In genomic region chr15:93084967-93085617, GRCm38 (mm10) we compare ENCODE assay signal across 11 mouse cellular contexts.
A peak's percentile ranks its signal among the peaks of the same experiment; 100 is the strongest.
DNase-seq lines count a peak whose midpoint lies in the region; ATAC-seq and TF ChIP-seq lines count a peak whose summit lies in the region.
"Had no signal": no experiment of that assay in that cellular context is flagged by ENCODE, and none has a peak within 500 bp of the region (broad histone marks: within the 10 kb centered on the region; RNA-seq: fewer than 3 reads in every experiment).

No protein-coding gene starts in this region.

- H3K9ac ChIP-seq in hindbrain, embryonic 13.5 days = no peak overlapping the region
- no peak overlapping the region for H3K9ac ChIP-seq in hindbrain, embryonic 12.5 days
- no peak overlapping the region for H3K9ac ChIP-seq in forebrain, postnatal 0 days
- H3K9ac ChIP-seq: kidney, embryonic 15.5 days; neural tube, embryonic 13.5 days had no signal

- no peaks in the 10 kb centered on the region for H3K27me3 ChIP-seq in hindbrain, embryonic 13.5 days
- no peaks in the 10 kb centered on the region for H3K27me3 ChIP-seq in hindbrain, embryonic 12.5 days
- no peaks in the 10 kb centered on the region for H3K27me3 ChIP-seq in forebrain, postnatal 0 days (ENCODE audit: insufficient read depth, low read length)
- H3K27me3 ChIP-seq: neural tube, embryonic 13.5 days had no signal

- H3K9me3 ChIP-seq in hindbrain, embryonic 13.5 days = no peaks in the 10 kb centered on the region
- no peaks in the 10 kb centered on the region for H3K9me3 ChIP-seq in hindbrain, embryonic 12.5 days (replicated peaks)
- no peaks in the 10 kb centered on the region for H3K9me3 ChIP-seq in forebrain, postnatal 0 days (ENCODE audit: low read length)
- H3K9me3 ChIP-seq: heart, embryonic 10.5 days; kidney, embryonic 15.5 days; neural tube, embryonic 13.5 days had no signal

- no peak overlapping the region for H3K4me2 ChIP-seq in hindbrain, embryonic 13.5 days
- H3K4me2 ChIP-seq in hindbrain, embryonic 12.5 days (replicated peaks) = no peak overlapping the region
- no peak overlapping the region for H3K4me2 ChIP-seq in forebrain, postnatal 0 days (ENCODE audit: low read depth)
- H3K4me2 ChIP-seq: kidney, embryonic 15.5 days; neural tube, embryonic 13.5 days had no signal

- peak; percentile 36 for DNase-seq in forebrain, postnatal 0 days
- peak; percentile 87 for DNase-seq in left cerebral cortex, postnatal 4 days
- DNase-seq in right cerebral cortex, postnatal 10 days (ENCODE audit: low spot score in 2 of 2) = peak; percentile 63 to 65
- no peak for DNase-seq in adrenal gland, postnatal 14 days
- DNase-seq in cerebellum, adult 8-10 months = no peak

- peaks cover 9% of the 10 kb centered on the region for H3K4me1 ChIP-seq in hindbrain, embryonic 13.5 days (replicated peaks)
- H3K4me1 ChIP-seq in hindbrain, embryonic 12.5 days = peaks cover 3% of the 10 kb centered on the region; the same call in 1 of the 2 replicates
- 0 out of 2 replicates have a peak, but pooled peaks cover 3% of the 10 kb centered on the region for H3K4me1 ChIP-seq in forebrain, postnatal 0 days (ENCODE audit: insufficient read depth)
- H3K4me1 ChIP-seq: heart, embryonic 10.5 days; kidney, embryonic 15.5 days had no signal

- no peak overlapping the region for H3K27ac ChIP-seq in hindbrain, embryonic 13.5 days
- H3K27ac ChIP-seq in hindbrain, embryonic 12.5 days = no peak overlapping the region
- H3K27ac ChIP-seq in forebrain, postnatal 0 days (ENCODE audit: low read depth, low read length) = no peak overlapping the region
- H3K27ac ChIP-seq: heart, embryonic 10.5 days; kidney, embryonic 15.5 days; neural tube, embryonic 13.5 days had no signal

- no peak overlapping the region for H3K4me3 ChIP-seq in hindbrain, embryonic 13.5 days
- H3K4me3 ChIP-seq in hindbrain, embryonic 12.5 days = no peak overlapping the region
- no peak overlapping the region for H3K4me3 ChIP-seq in forebrain, postnatal 0 days (ENCODE audit: low read depth, low read length)
- H3K4me3 ChIP-seq: heart, embryonic 10.5 days; kidney, embryonic 15.5 days; neural tube, embryonic 13.5 days had no signal

- 0 out of 2 replicates have a peak, but pooled peaks have one; percentile 9 for TF ChIP-seq CTCF in forebrain, postnatal 0 days (IDR thresholded peaks at IDR 0.05; ENCODE audit: low read depth)

- ATAC-seq in hindbrain, embryonic 13.5 days (ENCODE audit: low FRiP score) = peak; percentile 46; the same call in 1 of the 2 replicates
- no peak for ATAC-seq in hindbrain, embryonic 12.5 days (ENCODE audit: low FRiP score)
- peak; percentile 51; the same call in 1 of the 2 replicates for ATAC-seq in forebrain, postnatal 0 days
- no peak for ATAC-seq in megakaryocyte-erythroid progenitor cell, adult 5-6 weeks (replicated peaks; ENCODE audit: low FRiP score, low TSS enrichment, poor library complexity, severe bottlenecking)

- WGBS in hindbrain, embryonic 13.5 days = 41% methylated on average over 14 of the region's 14 CpGs
- 36% methylated on average over 14 of the region's 14 CpGs for WGBS in hindbrain, embryonic 12.5 days
- WGBS in forebrain, postnatal 0 days = 26% methylated on average over 14 of the region's 14 CpGs

- H3K36me3 ChIP-seq in hindbrain, embryonic 13.5 days = no peaks in the 10 kb centered on the region
- H3K36me3 ChIP-seq in hindbrain, embryonic 12.5 days = no peaks in the 10 kb centered on the region
- H3K36me3 ChIP-seq in forebrain, postnatal 0 days (ENCODE audit: insufficient read depth) = no peaks in the 10 kb centered on the region
- H3K36me3 ChIP-seq: heart, embryonic 10.5 days; kidney, embryonic 15.5 days; neural tube, embryonic 13.5 days had no signal

- intact Hi-C loops in left cerebral cortex, postnatal 4 days (cut with DNase I) = no loop called here

Comparison
In these comparisons a context has a peak if more than half of its experiments do, and no peak if none do; other contexts are left out.
1. ATAC-seq: peak in hindbrain, embryonic 13.5 days (single experiment) and forebrain, postnatal 0 days (single experiment); none in hindbrain, embryonic 12.5 days (single experiment) and megakaryocyte-erythroid progenitor cell, adult 5-6 weeks (single experiment).
2. DNase-seq: peak in forebrain, postnatal 0 days (single experiment), left cerebral cortex, postnatal 4 days (single experiment) and right cerebral cortex, postnatal 10 days (2 of 2); none in adrenal gland, postnatal 14 days (single experiment) and cerebellum, adult 8-10 months (single experiment).